8 mouse cellular contexts compared by ENCODE assay signal in the genomic region with DNA sequence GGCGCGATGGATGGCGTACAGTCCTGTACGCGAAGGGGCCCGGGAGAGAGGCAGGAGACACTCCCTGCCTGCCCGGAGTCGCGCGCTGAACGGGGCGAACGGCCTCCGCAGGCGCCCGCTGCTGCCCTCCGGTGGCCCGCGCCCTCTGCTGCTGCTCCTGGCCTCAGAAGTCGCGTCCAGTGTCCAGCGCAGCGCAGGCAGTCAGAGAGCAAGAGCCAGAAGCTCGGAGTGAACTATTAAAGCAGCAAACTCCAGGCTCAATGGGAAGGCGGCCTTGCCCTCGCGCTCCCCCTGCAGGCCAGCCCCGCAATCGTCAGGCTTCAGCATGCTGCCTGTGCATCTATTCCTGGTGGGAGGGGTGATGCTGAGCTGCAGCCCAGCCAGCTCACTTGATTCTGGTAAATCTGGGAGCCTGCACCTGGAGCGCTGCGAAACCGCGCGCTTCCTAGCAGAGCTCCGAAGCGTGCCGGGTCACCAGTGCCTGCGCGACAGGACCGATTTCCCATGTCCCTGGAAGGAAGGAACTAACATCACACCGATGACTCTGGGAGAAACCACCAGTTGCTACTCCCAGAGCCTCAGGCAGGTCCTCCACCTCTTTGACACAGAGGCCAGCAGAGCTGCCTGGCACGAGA. TPM values are rescaled to one million over a fixed set of nuclear protein-coding genes. Genes with fewer than 3 reads are reported as not detected.
DNase-seq lines count a peak whose midpoint lies in the region; ATAC-seq and TF ChIP-seq lines count a peak whose summit lies in the region.
"Not testable (repeated sequence)": the region's sequence is repeated elsewhere in the genome, so short reads cannot be mapped to it uniquely, and the experiment has no call there.

No protein-coding gene starts in this region.

- 3% methylated on average over 38 of the region's 42 CpGs for WGBS in lung, adult 2 months
- 6% methylated on average over 22 of the region's 42 CpGs for WGBS in neural tube, embryonic 11.5 days
- WGBS in stomach, postnatal 0 days: 2% methylated on average over 17 of the region's 42 CpGs

- not testable (repeated sequence) for H3K4me1 ChIP-seq in lung, adult 2 months (ENCODE audit: control insufficient read depth, insufficient read depth, low read length); neural tube, embryonic 11.5 days (ENCODE audit: control insufficient read depth, insufficient read depth, low read length); stomach, postnatal 0 days (replicated peaks; ENCODE audit: control insufficient read depth, insufficient read depth)

- TF ChIP-seq EP300 in stomach, postnatal 0 days (optimal IDR thresholded peaks at IDR 0.05): not testable (repeated sequence)

- not testable (repeated sequence) for H3K36me3 ChIP-seq in neural tube, embryonic 11.5 days (ENCODE audit: control insufficient read depth, insufficient read depth, low read length); stomach, postnatal 0 days (ENCODE audit: control insufficient read depth, insufficient read depth, low read length)

- H3K27me3 ChIP-seq in neural tube, embryonic 11.5 days (ENCODE audit: control insufficient read depth, insufficient read depth, low read length); stomach, postnatal 0 days (ENCODE audit: control insufficient read depth, insufficient read depth, low read length): not testable (repeated sequence)

- peak; percentile 30 for DNase-seq in T-cell, adult 2 months (ENCODE audit: low spot score)
- peak; percentile 28 to 41 for DNase-seq in cerebellum, postnatal 36 days
- peak; percentile 22 to 25 for DNase-seq in frontal cortex, postnatal 36 days (ENCODE audit: low spot score in 2 of 2)
- peak; percentile 66 to 78 for DNase-seq in kidney, postnatal 36 days
- DNase-seq in lung, adult 2 months: not testable (repeated sequence)
- peak; percentile 72 for DNase-seq in neural tube, embryonic 11.5 days (ENCODE audit: low spot score)
- DNase-seq in stomach, postnatal 0 days (ENCODE audit: low spot score): peak; percentile 70

- not testable (repeated sequence) for H3K4me3 ChIP-seq in lung, adult 2 months (replicated peaks; ENCODE audit: extremely low read depth, low read depth, low read length); neural tube, embryonic 11.5 days (ENCODE audit: low read depth, low read length)
- 0 out of 2 replicates have a peak overlapping the region, but pooled peaks have one; percentile 13 for H3K4me3 ChIP-seq in stomach, postnatal 0 days (ENCODE audit: low read depth, low read length)

- not testable (repeated sequence) for H3K9ac ChIP-seq in neural tube, embryonic 11.5 days (ENCODE audit: low read length); stomach, postnatal 0 days (ENCODE audit: low read length)

- peak; percentile 45; the same call in 1 of the 2 replicates for TF ChIP-seq POLR2A in lung, adult 2 months (IDR thresholded peaks at IDR 0.05; ENCODE audit: borderline replicate concordance, extremely low read depth, low read depth, low read length)

- H3K4me2 ChIP-seq in neural tube, embryonic 11.5 days (ENCODE audit: low read depth): peak overlapping the region; percentile 32; the same call in 1 of the 2 replicates
- peak overlapping the region; percentile 35; the same call in 1 of the 2 replicates for H3K4me2 ChIP-seq in stomach, postnatal 0 days (replicated peaks; ENCODE audit: low read depth)

- not testable (repeated sequence) for H3K27ac ChIP-seq in neural tube, embryonic 11.5 days (ENCODE audit: low read depth, low read length); stomach, postnatal 0 days (replicated peaks)

- ATAC-seq in hematopoietic stem cell, adult 5-6 weeks (replicated peaks in 1 of 2; ENCODE audit: insufficient read depth in 1 of 2, low FRiP score in 2 of 2, low TSS enrichment in 1 of 2, low read depth in 1 of 2, poor library complexity in 2 of 2, severe bottlenecking in 2 of 2): peak; percentile 73 to 85; a peak in 2 of 4 replicates
- ATAC-seq in neural tube, embryonic 11.5 days (ENCODE audit: insufficient read depth, low FRiP score, low TSS enrichment); stomach, postnatal 0 days (ENCODE audit: low FRiP score, low TSS enrichment): not testable (repeated sequence)

- TF ChIP-seq CTCF in lung, adult 2 months (IDR thresholded peaks at IDR 0.05; ENCODE audit: insufficient read depth, low read length): 0 out of 2 replicates have a peak, but pooled peaks have one; percentile 11
- peak; percentile 67 for TF ChIP-seq CTCF in stomach, postnatal 0 days (IDR thresholded peaks at IDR 0.05; ENCODE audit: low read depth)

- H3K9me3 ChIP-seq in neural tube, embryonic 11.5 days (ENCODE audit: control insufficient read depth, low read length); stomach, postnatal 0 days (ENCODE audit: control insufficient read depth, low read length): not testable (repeated sequence)

RNA-seq across cellular contexts. Expression of a gene that starts 3.6 kb away (rescaled TPM):
- total RNA-seq in hematopoietic stem cell, adult 5-6 weeks (2017): not detected in 2 replicates
- not detected in 2 replicates for polyA plus RNA-seq in lung, adult 2 months (2012; rRNA removed)
- polyA plus RNA-seq in neural tube, embryonic 11.5 days (2014; fragmentation: Nextera tagmentation; extraction: Ambion mirVana): not detected in 2 replicates
- polyA plus RNA-seq in stomach, postnatal 0 days (2015; fragmentation: Nextera tagmentation; extraction: Ambion mirVana): 0.21 and 0.24 TPM in 2 replicates

RNA-seq across cellular contexts. Expression of a gene that starts 8.8 kb away (rescaled TPM):
- not detected in 2 replicates for total RNA-seq in hematopoietic stem cell, adult 5-6 weeks (2017)
- polyA plus RNA-seq in lung, adult 2 months (2012; rRNA removed): not detected in 2 replicates
- polyA plus RNA-seq in neural tube, embryonic 11.5 days (2014; fragmentation: Nextera tagmentation; extraction: Ambion mirVana): 0.53 TPM in 1 of 2 replicates, not detected in the other
- not detected in 2 replicates for polyA plus RNA-seq in stomach, postnatal 0 days (2015; fragmentation: Nextera tagmentation; extraction: Ambion mirVana)

RNA-seq across cellular contexts. Expression of a gene that starts 10.1 kb away (rescaled TPM):
- not detected in 2 replicates for total RNA-seq in hematopoietic stem cell, adult 5-6 weeks (2017)
- polyA plus RNA-seq in lung, adult 2 months (2012; rRNA removed): not detected in 2 replicates
- polyA plus RNA-seq in neural tube, embryonic 11.5 days (2014; fragmentation: Nextera tagmentation; extraction: Ambion mirVana): 0.31 and 0.46 TPM in 2 replicates
- 0.55 TPM in 1 of 2 replicates, not detected in the other for polyA plus RNA-seq in stomach, postnatal 0 days (2015; fragmentation: Nextera tagmentation; extraction: Ambion mirVana)

RNA-seq across cellular contexts. Expression of a gene that starts 13.2 kb away (rescaled TPM):
- total RNA-seq in hematopoietic stem cell, adult 5-6 weeks (2017): not detected in 2 replicates
- not detected in 2 replicates for polyA plus RNA-seq in lung, adult 2 months (2012; rRNA removed)
- polyA plus RNA-seq in neural tube, embryonic 11.5 days (2014; fragmentation: Nextera tagmentation; extraction: Ambion mirVana): not detected in 2 replicates
- polyA plus RNA-seq in stomach, postnatal 0 days (2015; fragmentation: Nextera tagmentation; extraction: Ambion mirVana): not detected in 2 replicates

RNA-seq across cellular contexts. Expression of a gene that starts 16.1 kb away (rescaled TPM):
- total RNA-seq in hematopoietic stem cell, adult 5-6 weeks (2017): not detected in 2 replicates
- polyA plus RNA-seq in lung, adult 2 months (2012; rRNA removed): not detected in 2 replicates
- polyA plus RNA-seq in neural tube, embryonic 11.5 days (2014; fragmentation: Nextera tagmentation; extraction: Ambion mirVana): not detected in 2 replicates
- not detected in 2 replicates for polyA plus RNA-seq in stomach, postnatal 0 days (2015; fragmentation: Nextera tagmentation; extraction: Ambion mirVana)
